Mouse (Mus musculus) bone marrow macrophage, adult 2 months (primary cell): ENCODE measurements around the gene Olfr397.

ENCODE experiments used
- CTCF ChIP-seq: IDR thresholded peaks from 2 replicates; pipeline ENCODE4 v1.5.1; 2012; ENCODE audit warnings: low read depth, mild to moderate bottlenecking, low read length, moderate library complexity
- POLR2A ChIP-seq: IDR thresholded peaks from 2 replicates; pipeline ENCODE4 v1.6.1; 2012; ENCODE audit warnings: mild to moderate bottlenecking, low read depth, low read length, borderline replicate concordance

DNA sequence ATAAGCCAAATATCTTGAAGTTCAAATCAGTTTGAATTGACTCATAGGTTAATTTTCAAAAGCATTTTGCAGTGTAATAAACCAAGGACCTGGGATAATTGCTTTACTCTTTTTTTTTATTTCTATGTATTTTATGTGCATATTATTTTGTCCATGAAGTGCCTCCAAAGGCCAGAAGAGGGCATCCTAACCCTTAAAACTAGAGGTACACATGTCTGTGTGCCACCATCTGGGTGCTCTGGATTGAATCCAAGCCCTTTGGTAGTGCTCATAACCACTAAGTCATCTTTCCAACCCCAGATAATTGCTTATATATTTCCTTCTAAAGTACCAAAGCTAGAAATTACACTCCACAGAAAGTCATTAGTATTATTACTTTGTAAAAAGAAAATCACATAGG, 32.5 kb downstream of the Olfr397 start:
- no peak for TF ChIP-seq CTCF
- TF ChIP-seq POLR2A, result no peak
